Mouse (Mus musculus): ENCODE data around the gene Odf2l.

The Odf2l gene

GRCm38 (mm10) chr3:145142925-145143324, 24.5 kb downstream of the Odf2l start:
- no peak for DNase-seq

DNA sequence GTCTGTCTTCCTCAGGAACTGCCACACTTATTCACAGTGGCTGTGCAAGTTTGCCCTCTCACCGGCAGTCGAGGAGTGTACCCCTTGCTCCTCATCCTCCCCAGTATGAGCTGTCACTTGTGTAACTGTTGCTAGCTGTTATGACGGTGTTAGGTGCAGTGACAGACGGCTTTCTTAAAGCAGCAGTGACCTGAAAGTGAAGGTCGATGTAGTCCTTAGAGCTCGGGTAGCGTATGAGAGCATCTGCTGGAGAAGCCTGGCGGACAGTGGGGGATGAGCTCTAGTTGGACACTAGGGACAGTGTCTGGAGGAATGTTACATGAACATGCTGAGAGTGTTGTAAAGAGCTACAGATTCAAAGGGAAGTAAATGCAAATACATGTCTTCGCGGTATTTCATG, 25.5 kb downstream of the Odf2l start:
- DNase-seq = no peak

- no peak for DNase-seq
These were observed 28.5 kb downstream of the Odf2l start for GRCm38 (mm10) chr3:145146871-145147270.

GRCm38 (mm10) chr3:145147483-145147882, 29.1 kb downstream of the Odf2l start:
- DNase-seq = no peak

DNA sequence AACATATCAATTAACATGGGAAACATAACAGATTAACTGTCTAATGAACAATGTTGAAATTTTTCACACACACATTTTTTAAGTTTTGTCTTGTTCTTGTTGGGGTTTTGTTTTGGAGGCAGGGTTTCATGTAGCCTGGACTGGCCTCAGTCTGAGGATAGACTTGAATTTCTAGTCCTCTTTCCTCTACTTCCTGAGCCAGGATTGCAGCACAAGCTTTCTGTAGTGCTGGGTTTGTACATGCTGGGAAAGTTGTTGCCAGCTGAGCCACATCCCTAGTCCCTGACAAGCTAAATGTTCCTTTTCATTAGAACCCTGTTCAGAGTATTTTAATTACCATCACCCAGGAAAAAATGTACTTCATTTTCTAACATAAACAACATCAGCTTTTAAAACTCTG, 29.6 kb downstream of the Odf2l start:
- DNase-seq = no peak

GRCm38 (mm10) chr3:145151092-145151491, 32.7 kb downstream of the Odf2l start:
- no peak for DNase-seq

DNA sequence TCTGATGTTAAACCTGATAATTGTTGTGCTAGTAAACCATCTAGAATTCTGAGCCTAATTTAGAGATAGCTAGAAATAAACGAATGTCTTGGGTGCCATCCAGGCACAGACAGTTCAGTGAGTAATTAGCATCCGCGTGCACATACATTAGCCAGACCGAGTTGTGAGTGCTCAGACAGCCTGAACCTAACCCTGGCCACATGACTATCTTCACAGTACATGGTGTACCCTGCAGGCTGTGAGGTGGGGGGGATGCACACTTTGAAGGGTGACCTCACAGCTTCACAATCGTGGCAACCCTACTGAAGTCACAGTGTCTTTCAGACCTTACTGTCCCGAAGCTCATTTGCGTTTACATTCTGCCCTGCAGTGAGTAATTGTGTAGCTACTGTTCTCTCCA, 33.5 kb downstream of the Odf2l start:
- DNase-seq = peak; percentile 5

GRCm38 (mm10) chr3:145156883-145157282, 38.5 kb downstream of the Odf2l start:
- DNase-seq = no peak

GRCm38 (mm10) chr3:145158441-145158840, 40.1 kb downstream of the Odf2l start:
- no peak for DNase-seq

DNA sequence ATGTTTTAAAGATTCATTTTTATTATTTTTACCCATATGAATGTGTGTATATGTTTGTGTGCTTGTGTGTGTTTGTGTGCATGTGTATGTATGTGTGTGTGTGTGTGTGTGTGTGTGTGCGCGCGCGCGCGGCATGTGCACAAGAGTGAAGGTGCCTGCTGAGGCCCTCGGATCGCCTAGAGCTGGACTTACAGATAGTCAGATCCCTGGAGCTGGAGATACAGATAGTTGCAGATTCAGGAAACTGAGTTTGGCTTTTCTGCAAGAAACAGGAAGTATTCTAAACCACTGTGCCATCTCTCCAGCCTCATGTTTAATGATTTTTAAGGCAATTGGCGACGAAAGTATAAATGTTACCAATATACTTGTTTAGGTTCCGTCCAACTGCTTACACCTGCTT, 48.4 kb downstream of the Odf2l start:
- DNase-seq = no peak

- DNase-seq = no peak
These were observed 49.4 kb downstream of the Odf2l start for GRCm38 (mm10) chr3:145167766-145168165.

DNA sequence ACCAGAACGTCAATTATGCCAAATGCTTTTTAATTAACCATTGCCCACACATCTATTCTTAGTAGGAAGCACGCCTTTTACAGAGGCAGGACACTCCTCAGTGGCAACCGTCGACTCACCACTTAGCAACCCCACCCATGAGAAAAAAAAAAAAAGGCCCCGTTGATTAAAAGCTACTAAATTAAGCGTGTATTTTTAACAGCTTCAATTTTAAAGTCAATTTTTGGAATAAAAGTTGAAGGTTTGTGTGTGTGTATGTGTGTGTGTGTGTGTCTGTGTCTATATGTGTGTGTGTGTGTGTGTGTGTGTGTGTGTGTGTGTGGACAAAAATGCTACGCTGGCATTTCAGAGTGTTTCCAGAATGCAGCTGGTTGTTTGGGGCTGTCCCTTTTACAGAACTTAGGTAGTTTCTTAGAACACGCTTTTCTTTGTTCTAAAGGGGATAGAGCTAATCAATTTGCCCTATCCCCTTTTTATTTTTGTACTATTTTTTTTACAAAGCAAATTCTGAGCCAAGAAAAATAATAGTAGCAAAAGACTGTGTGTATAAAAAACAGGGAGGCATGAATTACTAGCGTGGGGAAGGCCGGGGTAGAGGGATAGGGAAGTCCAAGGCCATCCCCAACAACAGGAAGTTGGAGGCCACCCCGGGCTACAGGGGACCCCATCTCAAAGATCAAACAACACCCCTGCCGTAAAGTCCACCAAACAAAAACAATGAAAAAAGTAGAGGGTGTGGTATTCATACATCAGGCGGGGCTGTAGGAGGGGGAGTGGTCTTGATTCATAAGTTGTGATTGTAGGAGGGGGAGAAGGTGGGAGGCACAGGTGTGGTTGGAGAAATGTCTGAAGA, 50.7 kb downstream of the Odf2l start:
- DNase-seq = no peak

DNA sequence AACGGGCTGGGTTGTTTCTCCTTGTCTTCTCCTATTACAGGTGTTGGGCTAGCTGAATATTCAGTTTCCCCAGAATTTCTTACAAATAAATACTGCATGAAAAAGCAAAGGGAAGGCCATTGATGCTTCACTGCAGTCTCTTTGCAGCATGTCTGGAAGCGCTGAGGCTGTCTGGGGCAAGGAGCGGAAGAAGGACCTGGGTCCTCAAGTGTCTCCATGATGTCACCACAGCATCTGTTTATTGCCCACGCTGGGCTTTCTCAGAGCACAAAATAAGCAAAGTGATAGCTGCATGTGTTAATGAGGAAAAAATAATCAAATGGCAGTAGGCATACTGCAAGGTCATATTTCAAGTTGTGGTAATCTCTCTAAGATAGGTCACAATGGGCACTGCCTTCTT, 51.6 kb downstream of the Odf2l start:
- DNase-seq = no peak

GRCm38 (mm10) chr3:145170604-145171389, 52.4 kb downstream of the Odf2l start:
- no peak for DNase-seq

GRCm38 (mm10) chr3:145171390-145172060, 53.1 kb downstream of the Odf2l start:
- DNase-seq = no peak

- DNase-seq = no peak
These were observed 66.3 kb downstream of the Odf2l start for GRCm38 (mm10) chr3:145184645-145185044.

GRCm38 (mm10) chr3:145191972-145192371, 73.6 kb downstream of the Odf2l start:
- DNase-seq = no peak

GRCm38 (mm10) chr3:145195240-145195923, 77.0 kb downstream of the Odf2l start:
- no peak for DNase-seq

- DNase-seq = no peak
These were observed 79.7 kb downstream of the Odf2l start for GRCm38 (mm10) chr3:145198050-145198449.
